Mouse (Mus musculus) thymus, postnatal 36 days (tissue): ENCODE data around the gene Slc25a21.
A peak's percentile ranks its signal among the peaks of the same experiment; 100 is the strongest.
"Not testable (repeated sequence)": the region's sequence is repeated elsewhere in the genome, so short reads cannot be mapped to it uniquely, and the experiment has no call there.

ENCODE experiments used
- DNase-seq, 2 experiments: peaks; one replicate each; pipeline ENCODE4 v3.0.0; 2022; ENCODE audit warnings: mixed read lengths in 2 of 2

Slc25a21 gene

DNA sequence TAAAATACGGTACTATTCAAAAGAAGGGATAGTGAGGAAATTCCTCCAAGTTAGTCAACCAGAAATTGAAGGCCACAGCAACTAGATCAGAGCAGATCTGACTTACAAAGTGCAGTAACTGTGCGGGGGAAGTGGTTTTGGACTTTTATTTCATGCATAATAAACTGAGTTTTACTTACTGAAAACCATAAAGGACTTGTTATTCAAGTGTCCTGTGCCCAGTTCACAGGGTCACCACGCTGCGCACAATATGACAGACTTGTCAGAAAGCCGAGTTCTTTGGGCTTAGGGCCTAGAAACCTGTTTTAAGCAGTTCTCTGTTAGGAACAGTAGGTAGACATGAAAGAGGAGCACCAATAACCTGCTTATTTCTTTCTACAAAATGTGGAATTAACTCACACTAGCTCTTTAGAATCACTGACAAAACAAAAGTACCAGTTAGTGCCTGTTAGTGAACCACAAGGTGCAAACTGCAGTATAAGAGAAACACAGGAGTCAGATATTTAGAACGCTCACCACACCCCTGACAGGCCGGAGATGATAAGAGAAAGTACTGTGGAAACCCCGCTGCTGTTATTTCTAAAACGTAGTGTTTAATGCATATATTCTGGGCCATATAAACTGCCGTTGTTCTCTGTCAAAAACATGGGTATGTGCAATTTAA, at the start of gene Slc25a21:
Gene Slc25a21 (minus strand): TSS at position 110 of the 664 bp plus-strand sequence.
- no peak for DNase-seq

GRCm38 (mm10) chr12:57243671-57244495, 46.6 kb upstream of the Slc25a21 start:
- DNase-seq, result no peak

GRCm38 (mm10) chr12:57233386-57233785, 36.1 kb upstream of the Slc25a21 start:
- no peak for DNase-seq

GRCm38 (mm10) chr12:57231085-57231875, 34.0 kb upstream of the Slc25a21 start:
- peak; percentile 13 to 26 for DNase-seq

DNA sequence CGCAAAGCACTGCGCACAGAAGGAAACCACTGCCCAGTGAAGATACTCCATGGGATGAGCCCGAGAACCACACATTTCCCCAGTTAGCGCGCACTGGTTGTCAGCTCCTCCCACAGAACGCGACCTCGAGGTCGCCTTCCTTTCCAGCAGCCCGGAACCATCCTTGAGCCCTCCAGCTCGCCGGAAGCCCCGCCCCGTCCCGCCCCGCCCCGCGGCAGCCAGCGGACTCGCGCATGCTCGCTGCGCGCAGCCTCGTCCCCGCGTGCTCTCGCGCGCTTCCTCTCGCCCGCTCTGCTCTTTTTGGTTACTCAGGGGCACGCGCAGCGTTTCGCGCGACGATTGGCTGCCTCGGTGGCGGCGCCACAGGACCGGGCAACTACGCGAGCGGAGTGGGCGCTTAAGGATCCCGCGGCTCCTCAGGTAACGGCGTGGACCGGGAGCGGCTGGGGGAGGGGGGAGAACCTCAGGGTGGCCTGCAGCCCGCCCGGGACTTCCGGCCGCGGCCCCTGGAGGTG, 33.0 kb upstream of the Slc25a21 start, which contains the start of the genes Prps1l3 and Mipol1:
Gene Prps1l3 (plus strand): TSS at position 221 of the 515 bp plus-strand sequence.
Gene Mipol1 (plus strand): TSS at position 236 of the 515 bp plus-strand sequence.
- DNase-seq, result peak; percentile 90 to 92

DNA sequence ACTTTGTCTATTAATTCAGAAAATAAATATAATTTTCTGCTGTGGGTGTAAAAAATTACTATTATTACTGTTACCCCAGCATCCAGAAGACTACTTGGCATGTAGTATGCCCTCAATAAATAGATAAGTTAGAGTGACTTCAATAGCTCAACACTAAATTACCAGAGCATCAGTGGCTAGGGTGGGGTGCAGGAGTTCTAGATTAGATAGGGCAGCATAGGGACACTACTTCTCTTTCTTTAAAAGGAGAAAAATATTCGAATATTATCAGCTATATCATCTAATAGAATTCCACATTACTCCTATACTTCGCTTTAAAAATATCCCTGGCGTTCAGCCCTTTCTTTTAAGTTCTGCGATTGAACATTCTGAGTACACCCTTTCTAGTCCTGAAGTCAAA, 32.4 kb upstream of the Slc25a21 start:
- no peak for DNase-seq

DNA sequence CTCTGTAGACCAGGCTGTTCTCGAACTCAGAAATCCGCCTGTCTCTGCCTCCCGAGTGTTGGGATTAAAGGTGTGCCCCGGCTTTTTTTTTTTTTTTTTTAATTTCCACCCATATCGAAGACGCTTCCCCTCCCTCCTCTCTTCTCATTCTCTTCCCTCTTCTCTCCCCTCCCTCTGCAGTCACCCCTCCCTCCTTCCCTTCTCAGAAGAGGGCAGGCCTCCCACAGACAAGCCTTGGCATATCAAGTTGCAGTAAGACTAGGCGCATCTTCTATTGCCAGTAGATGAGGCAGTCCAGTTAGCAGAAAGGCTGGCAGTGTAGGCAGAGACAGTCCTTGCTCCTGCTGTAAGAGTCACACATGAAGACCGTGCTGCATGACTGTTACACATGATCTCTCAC, 30.5 kb upstream of the Slc25a21 start:
- DNase-seq, result no peak

DNA sequence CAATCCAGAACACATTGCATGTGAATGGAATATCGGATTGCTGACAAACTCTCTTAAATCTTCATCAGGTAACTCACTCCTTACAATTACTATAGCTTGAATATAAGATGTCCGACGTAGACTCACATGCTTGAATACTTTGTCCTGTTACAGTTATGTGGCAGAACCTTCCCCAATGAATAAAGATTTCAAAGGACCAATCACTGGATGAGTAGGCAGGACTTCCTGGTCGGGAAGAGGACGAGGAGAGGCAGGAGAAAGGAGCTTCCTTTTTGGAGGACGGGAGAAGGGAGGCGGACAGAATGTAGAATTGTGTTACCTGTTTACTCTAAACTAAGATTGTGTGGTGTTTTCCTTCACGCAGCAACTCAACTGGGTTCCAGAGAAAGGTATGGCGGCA, 29.1 kb upstream of the Slc25a21 start:
- DNase-seq, result no peak

DNA sequence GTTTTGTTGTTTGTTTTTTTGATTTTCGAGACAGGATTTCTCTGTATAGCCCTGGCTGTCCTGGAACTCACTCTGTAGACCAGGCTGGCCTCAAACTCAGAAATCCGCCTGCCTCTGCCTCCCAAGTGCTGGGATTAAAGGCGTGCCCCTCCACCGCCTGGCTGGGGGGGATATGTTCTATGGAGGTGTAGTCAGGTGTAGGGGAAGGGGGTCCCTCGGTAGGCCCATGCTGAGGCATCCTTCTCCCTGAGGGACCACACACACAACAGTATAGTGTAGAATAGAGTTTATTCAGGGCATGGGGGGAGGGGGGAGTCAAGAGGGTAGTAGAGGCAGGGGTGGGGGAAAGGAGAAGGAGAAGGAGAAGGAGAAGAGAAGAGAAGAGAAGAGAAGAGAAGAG, 15.2 kb upstream of the Slc25a21 start:
- not testable (repeated sequence) for DNase-seq

GRCm38 (mm10) chr12:57211353-57212311, 14.4 kb upstream of the Slc25a21 start:
- peak; percentile 64 to 68 for DNase-seq

DNA sequence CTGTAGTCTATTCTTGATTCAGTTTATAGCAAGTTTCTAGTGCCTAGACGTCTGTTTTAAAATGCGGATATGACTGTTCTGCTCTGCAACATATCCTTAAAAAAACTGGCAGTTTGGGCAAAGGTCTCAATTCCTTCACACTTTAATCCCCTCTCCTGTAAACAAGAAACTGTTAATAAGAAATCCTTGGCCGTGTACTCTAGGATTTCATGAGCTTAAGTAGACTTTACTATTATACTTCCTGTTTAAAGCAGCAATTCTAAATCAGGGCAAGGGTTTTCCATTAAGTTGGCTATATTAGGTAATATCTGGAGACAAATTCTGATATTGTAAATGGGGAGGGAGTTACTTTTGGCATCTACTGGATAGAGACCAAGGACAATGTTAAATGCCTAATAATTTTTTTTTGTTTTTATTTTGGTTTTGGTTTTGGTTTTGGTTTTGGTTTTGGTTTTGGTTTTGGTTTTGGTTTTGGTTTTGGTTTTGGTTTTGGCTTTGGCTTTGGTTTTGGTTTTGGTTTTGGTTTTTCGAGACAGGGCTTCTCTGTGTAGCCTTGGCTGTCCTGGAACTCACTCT, 7.1 kb upstream of the Slc25a21 start:
- no peak for DNase-seq

- no peak for DNase-seq
Measured at GRCm38 (mm10) chr12:57201901-57202300, 4.6 kb upstream of the Slc25a21 start.

DNA sequence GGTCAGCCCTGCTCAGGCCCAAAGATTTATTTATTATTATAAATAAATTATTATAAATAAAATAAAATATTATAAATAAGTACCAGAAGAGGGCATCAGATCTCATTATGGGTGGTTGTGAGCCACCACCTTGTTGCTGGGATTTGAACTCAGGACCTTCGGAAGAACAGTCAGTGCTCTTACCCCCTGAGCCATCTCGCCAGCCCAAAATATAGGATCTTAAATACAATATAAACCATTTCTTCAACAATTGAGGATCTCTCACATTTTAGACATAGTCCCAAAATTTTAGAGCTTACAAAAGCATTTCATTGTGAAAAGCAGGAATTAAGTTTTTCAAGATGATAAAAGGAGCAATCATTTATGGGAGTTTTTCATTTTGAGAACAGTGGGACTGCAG, 2.2 kb upstream of the Slc25a21 start:
- DNase-seq, result no peak

GRCm38 (mm10) chr12:57198269-57198668, 997 bp upstream of the Slc25a21 start:
- no peak for DNase-seq

- DNase-seq, result peak in 1 of 2 experiments; percentile 4
Measured at GRCm38 (mm10) chr12:57196608-57197362, 487 bp downstream of the Slc25a21 start.

GRCm38 (mm10) chr12:57196286-57196607, 1.0 kb downstream of the Slc25a21 start:
- DNase-seq, result no peak

DNA sequence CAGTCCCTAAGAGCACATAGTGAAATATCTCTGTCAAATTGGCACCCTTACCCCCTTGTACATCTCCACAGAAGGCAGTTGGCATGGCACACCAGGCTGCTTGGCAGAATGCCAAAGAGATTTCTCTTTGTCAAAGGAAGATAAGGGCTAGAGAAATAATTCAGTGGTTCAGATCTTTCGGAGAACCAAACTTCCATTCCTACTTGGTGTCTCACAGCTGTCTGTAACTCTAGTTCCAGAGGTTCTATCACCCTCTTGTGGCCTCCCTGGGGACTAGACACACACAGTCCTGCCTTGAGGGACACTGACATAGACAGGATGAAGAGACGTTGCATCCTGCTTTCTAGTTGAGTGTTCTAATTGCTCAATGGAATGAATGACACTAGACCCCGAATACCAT, 2.7 kb downstream of the Slc25a21 start:
- DNase-seq, result no peak

DNA sequence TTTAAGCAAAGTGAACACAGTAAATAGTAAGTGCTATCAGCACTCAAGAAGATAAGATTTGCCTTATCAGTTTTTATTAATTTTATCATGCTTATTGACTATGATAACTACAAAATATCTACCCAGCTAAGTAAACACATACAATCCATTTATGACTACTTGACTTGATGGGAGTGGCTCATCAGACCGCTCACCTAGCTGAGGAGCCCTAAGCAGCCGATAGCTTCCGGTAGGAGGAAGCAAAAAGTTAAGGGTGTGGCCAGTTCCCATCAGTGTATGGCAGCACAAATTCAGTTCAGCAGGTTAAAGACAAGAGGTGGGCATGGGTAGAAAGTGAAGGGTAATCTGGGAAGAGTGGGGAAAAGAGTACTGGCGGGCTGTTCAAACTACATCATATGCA, 10.2 kb downstream of the Slc25a21 start:
- DNase-seq, result no peak

DNA sequence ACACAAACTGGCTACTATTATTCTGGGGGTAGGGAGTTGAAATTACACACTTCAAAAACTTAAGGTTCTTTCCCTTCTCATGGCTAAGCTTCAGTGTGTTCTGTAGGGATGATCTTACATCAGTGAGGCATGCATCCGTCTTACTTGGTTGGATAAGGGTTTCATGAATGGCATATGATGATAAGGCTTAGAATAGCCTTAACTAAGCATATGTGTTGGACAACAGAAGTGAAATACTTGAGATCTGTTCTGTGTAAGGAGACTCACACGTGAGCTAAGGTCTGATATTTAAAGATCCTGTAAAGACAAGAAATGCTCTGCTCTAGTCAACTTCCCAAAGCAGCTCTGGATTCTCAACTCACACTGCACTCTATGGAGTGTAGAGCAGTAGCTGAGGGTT, 11.1 kb downstream of the Slc25a21 start:
- DNase-seq, result no peak

GRCm38 (mm10) chr12:57185475-57185874, 11.8 kb downstream of the Slc25a21 start:
- no peak for DNase-seq
